Comparison of ENCODE assay signal across 23 mouse cellular contexts in the genomic region with DNA sequence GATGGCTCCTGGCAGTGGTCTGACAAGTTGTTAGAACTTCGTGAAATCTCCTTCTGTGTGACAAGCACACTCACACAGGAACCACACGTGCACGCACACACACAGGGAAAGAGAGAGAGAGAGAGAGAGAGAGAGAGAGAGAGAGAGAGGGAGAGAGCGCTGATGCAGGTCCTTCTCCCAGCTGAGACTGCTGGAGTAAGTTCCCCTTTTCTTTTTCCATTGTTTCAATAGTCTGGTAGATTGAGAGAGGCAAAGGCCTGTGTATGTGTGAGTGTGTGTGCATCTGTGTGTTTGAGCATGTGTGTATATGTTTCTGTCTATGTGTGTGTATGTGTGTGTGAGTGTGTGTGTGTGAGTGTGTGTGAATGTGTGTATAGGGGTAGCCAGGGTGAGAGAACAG. TPM values are rescaled to one million over a fixed set of nuclear protein-coding genes. Genes with fewer than 3 reads are reported as not detected.
A peak's percentile ranks its signal among the peaks of the same experiment; 100 is the strongest.
DNase-seq lines count a peak whose midpoint lies in the region; ATAC-seq and TF ChIP-seq lines count a peak whose summit lies in the region.
"Had no signal": no experiment of that assay in that cellular context is flagged by ENCODE, and none has a peak within 500 bp of the region (broad histone marks: within the 10 kb centered on the region; RNA-seq: fewer than 3 reads in every experiment).

No protein-coding gene starts in this region.

- H3K4me1 ChIP-seq in MEL (ENCODE audit: control insufficient read depth in 1 of 2, insufficient read depth in 2 of 2, low read length in 2 of 2): no peaks in the 10 kb centered on the region
- no peaks in the 10 kb centered on the region for H3K4me1 ChIP-seq in hindbrain, embryonic 13.5 days (replicated peaks)
- H3K4me1 ChIP-seq: embryonic facial prominence, embryonic 13.5 days; embryonic facial prominence, embryonic 15.5 days; forebrain, embryonic 12.5 days had no signal

- peak; percentile 58; the same call in 1 of the 2 replicates for ATAC-seq in common myeloid progenitor, adult 5-6 weeks (replicated peaks; ENCODE audit: low read depth, poor library complexity, severe bottlenecking)
- ATAC-seq in megakaryocyte progenitor cell, adult 5-6 weeks (replicated peaks; ENCODE audit: poor library complexity): peak; percentile 37; the same call in 1 of the 2 replicates
- ATAC-seq in hindbrain, embryonic 13.5 days (ENCODE audit: low FRiP score): no peak
- ATAC-seq in monocyte, adult 5-6 weeks (replicated peaks; ENCODE audit: insufficient number of reproducible peaks, low FRiP score, low TSS enrichment, poor library complexity, severe bottlenecking): no peak
- ATAC-seq: activated CD4-positive, CD25-positive, alpha-beta regulatory T cell, adult 4 months; forebrain, embryonic 14.5 days; forebrain, embryonic 16.5 days; Patski had no signal

- TF ChIP-seq EP300 in MEL (IDR thresholded peaks at IDR 0.05; ENCODE audit: low read depth in 1 of 2, low read length in 2 of 2): no peak

- TF ChIP-seq POLR2A in MEL (IDR thresholded peaks at IDR 0.05; ENCODE audit: control insufficient read depth in 1 of 2, insufficient read depth in 1 of 2, low read depth in 1 of 2, low read length in 2 of 2, poor library complexity in 1 of 2): no peak

- 80% methylated on average over 4 of the region's 4 CpGs for whole genome bisulfite sequencing in hindbrain, embryonic 13.5 days

- no peaks in the 10 kb centered on the region for H3K9me3 ChIP-seq in MEL (replicated peaks; ENCODE audit: insufficient read depth, low read length)
- H3K9me3 ChIP-seq in hindbrain, embryonic 13.5 days: no peaks in the 10 kb centered on the region
- H3K9me3 ChIP-seq: embryonic facial prominence, embryonic 13.5 days; embryonic facial prominence, embryonic 15.5 days; forebrain, embryonic 10.5 days; forebrain, embryonic 12.5 days had no signal

- H3K9ac ChIP-seq in MEL (ENCODE audit: control insufficient read depth, low read depth, low read length, poor library complexity, severe bottlenecking): no peak overlapping the region
- H3K9ac ChIP-seq in hindbrain, embryonic 13.5 days: no peak overlapping the region
- H3K9ac ChIP-seq: embryonic facial prominence, embryonic 13.5 days; embryonic facial prominence, embryonic 15.5 days; forebrain, embryonic 12.5 days had no signal

- H3K27me3 ChIP-seq in MEL (ENCODE audit: control insufficient read depth in 1 of 2, insufficient read depth in 2 of 2, low read length in 2 of 2): peaks cover 0 to 1% of the 10 kb centered on the region in 2 experiments; a peak in 2 of 4 replicates
- no peaks in the 10 kb centered on the region for H3K27me3 ChIP-seq in hindbrain, embryonic 13.5 days
- H3K27me3 ChIP-seq: embryonic facial prominence, embryonic 13.5 days; embryonic facial prominence, embryonic 15.5 days; forebrain, embryonic 12.5 days had no signal

- no peaks in the 10 kb centered on the region for H3K36me3 ChIP-seq in MEL (ENCODE audit: control insufficient read depth in 1 of 2, insufficient read depth in 2 of 2, low read length in 2 of 2)
- H3K36me3 ChIP-seq in hindbrain, embryonic 13.5 days: no peaks in the 10 kb centered on the region
- H3K36me3 ChIP-seq: embryonic facial prominence, embryonic 13.5 days; embryonic facial prominence, embryonic 15.5 days; forebrain, embryonic 10.5 days; forebrain, embryonic 12.5 days had no signal

- no peak overlapping the region for H3K4me2 ChIP-seq in hindbrain, embryonic 13.5 days
- H3K4me2 ChIP-seq: embryonic facial prominence, embryonic 13.5 days; embryonic facial prominence, embryonic 15.5 days; forebrain, embryonic 12.5 days had no signal

- H3K27ac ChIP-seq in MEL (ENCODE audit: control insufficient read depth, low read depth, low read length): no peak overlapping the region
- no peak overlapping the region for H3K27ac ChIP-seq in hindbrain, embryonic 13.5 days
- H3K27ac ChIP-seq: embryonic facial prominence, embryonic 13.5 days; embryonic facial prominence, embryonic 15.5 days; forebrain, embryonic 10.5 days; forebrain, embryonic 12.5 days had no signal

- peak; percentile 21 for DNase-seq in MEL (ENCODE audit: low read depth, low spot score)
- DNase-seq: adrenal gland, adult 8-10 months; adrenal gland, postnatal 14 days; adrenal gland, postnatal 36 days; cerebellum, adult 11-12 months; cerebellum, adult 2 months; cerebellum, adult 9-10 months; cerebellum, postnatal 10 days; cerebellum, postnatal 25 days; embryo, embryonic 11 days had no signal

- no peak for TF ChIP-seq RAD21 in MEL (IDR thresholded peaks at IDR 0.05; ENCODE audit: low read depth, low read length)

- no peak for TF ChIP-seq CTCF in MEL (IDR thresholded peaks at IDR 0.05 in 2 of 3, conservative IDR thresholded peaks at IDR 0.05 in 1 of 3; ENCODE audit: control insufficient read depth in 1 of 3, insufficient read depth in 1 of 3, low read depth in 2 of 3, low read length in 3 of 3, poor library complexity in 1 of 3, severe bottlenecking in 1 of 3)

- no peak overlapping the region for H3K4me3 ChIP-seq in MEL (ENCODE audit: control insufficient read depth in 1 of 2, insufficient read depth in 1 of 2, low read depth in 2 of 2, low read length in 2 of 2)
- no peak overlapping the region for H3K4me3 ChIP-seq in hindbrain, embryonic 13.5 days
- H3K4me3 ChIP-seq: embryonic facial prominence, embryonic 13.5 days; embryonic facial prominence, embryonic 15.5 days; erythroblast, embryonic 14.5 days; forebrain, embryonic 10.5 days; forebrain, embryonic 12.5 days had no signal

- H3K79me2 ChIP-seq in MEL (ENCODE audit: control insufficient read depth, insufficient read depth, low read length, poor library complexity): no peaks in the 10 kb centered on the region

TF ChIP-seq in MEL, 35 proteins besides CTCF, POLR2A, EP300 and RAD21:
- TF ChIP-seq TAL1 (IDR thresholded peaks at IDR 0.05; ENCODE audit: low read length) (no peak), GATA1 (IDR thresholded peaks at IDR 0.05; ENCODE audit: low read depth, low read length) (no peak), MYB (IDR thresholded peaks at IDR 0.05; ENCODE audit: low read depth, low read length) (no peak), GABPA (IDR thresholded peaks at IDR 0.05; ENCODE audit: low read depth, low read length) (no peak), HCFC1 (IDR thresholded peaks at IDR 0.05; ENCODE audit: low read depth, low read length) (no peak), BHLHE40 (IDR thresholded peaks at IDR 0.05; ENCODE audit: borderline replicate concordance, low read depth, low read length) (no peak), JUND (IDR thresholded peaks at IDR 0.05; ENCODE audit: low read depth, low read length) (peak; percentile 72; the same call in 1 of the 2 replicates), UBTF (IDR thresholded peaks at IDR 0.05; ENCODE audit: borderline replicate concordance, insufficient read depth, low read depth, low read length) (no peak)

RNA-seq across cellular contexts. Expression of gene Nupl2, which starts 36.2 kb away (rescaled TPM):
- 11.9 and 13.8 TPM in 2 replicates for total RNA-seq in MEL (2012; rRNA removed)
- polyA plus RNA-seq in MEL (2012; ENCODE audit: insufficient read depth in 1 of 2, insufficient read length in 2 of 2, low read depth in 1 of 2, low replicate concordance in 2 of 2, missing spikeins in 1 of 2): 100 to 1,000 TPM in 1 of 2 experiments, 10 to 100 TPM in 1; 23.1 to 121 TPM
- 7.1 and 8.2 TPM in 2 replicates for total RNA-seq in common myeloid progenitor, adult 5-6 weeks (2017)
- 13.2 and 16.1 TPM in 2 replicates for total RNA-seq in megakaryocyte progenitor cell, adult 5-6 weeks (2015)
- total RNA-seq in megakaryocyte progenitor cell, adult 5-6 weeks (2017): 5.7 and 10.1 TPM in 2 replicates
- polyA plus RNA-seq in hindbrain, embryonic 13.5 days (2015; fragmentation: Nextera tagmentation; extraction: Ambion mirVana): 17.1 and 18.5 TPM in 2 replicates
- 3.9 to 11.1 TPM (median 5.7 TPM) in 3 replicates for total RNA-seq in monocyte, adult 5-6 weeks (2017)

Comparison
In these comparisons a context has a peak if more than half of its experiments do, and no peak if none do; other contexts are left out.
1. ATAC-seq: peak in common myeloid progenitor, adult 5-6 weeks (single experiment) and megakaryocyte progenitor cell, adult 5-6 weeks (single experiment); none in hindbrain, embryonic 13.5 days (single experiment) and monocyte, adult 5-6 weeks (single experiment).